Mouse (Mus musculus) lung, postnatal 4 days (tissue): ENCODE data around the gene Gpr62.
A peak's percentile ranks its signal among the peaks of the same experiment; 100 is the strongest.

ENCODE experiments used
- DNase-seq, 2 experiments: peaks; one replicate each; pipeline ENCODE4 v3.0.0; 2021

Gene Gpr62

DNA sequence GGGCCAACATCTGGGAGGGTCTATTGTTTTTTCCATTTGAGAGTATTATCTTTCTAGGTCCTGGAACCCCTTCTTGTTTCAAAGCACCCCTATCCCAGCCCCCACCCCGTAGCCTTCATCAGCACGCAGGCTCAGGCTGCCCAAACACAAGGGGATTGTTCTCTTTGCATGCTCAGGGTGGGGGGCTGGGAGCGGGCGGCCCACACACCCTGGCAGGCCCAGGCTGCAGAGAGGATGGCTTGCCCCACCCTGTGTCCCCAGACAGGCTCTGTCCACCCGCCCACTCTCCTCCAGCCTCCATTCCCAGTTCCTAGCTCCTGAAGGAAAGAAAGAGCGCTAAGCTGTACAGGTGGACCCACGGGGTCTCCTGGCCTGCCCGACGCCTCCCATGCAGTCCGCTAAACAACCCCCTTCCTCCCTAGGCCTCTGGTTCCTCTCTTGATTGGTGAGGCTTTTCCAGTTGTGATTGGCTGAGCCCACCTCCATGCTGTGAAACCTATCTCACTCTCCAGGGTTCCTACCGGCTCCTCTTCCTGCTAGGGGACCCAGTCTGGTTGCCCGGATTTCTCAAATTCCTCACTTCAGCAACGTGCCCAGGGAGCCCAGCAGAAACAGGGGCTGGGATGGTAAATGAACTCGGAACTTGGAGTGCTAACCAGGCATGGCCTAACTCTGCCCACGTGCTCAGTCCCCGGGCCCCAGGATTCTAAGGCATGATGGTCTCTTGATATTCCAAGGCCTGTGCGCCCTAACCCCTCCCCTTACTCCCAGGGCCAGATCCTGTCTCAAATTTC is 10.7 kb downstream of the Gpr62 start:
- DNase-seq, result no peak

- DNase-seq, result no peak
These were observed 11.5 kb downstream of the Gpr62 start for GRCm38 (mm10) chr9:106454071-106454761.

GRCm38 (mm10) chr9:106453271-106454070 is 12.3 kb downstream of the Gpr62 start, which contains the start of gene Pcbp4:
TSS of gene Pcbp4 (plus strand) at chr9:106453291.
- DNase-seq, result peak; percentile 65 to 82

- peak in 1 of 2 experiments; percentile 25 for DNase-seq
These were observed 12.9 kb downstream of the Gpr62 start for GRCm38 (mm10) chr9:106452821-106453220.

GRCm38 (mm10) chr9:106452351-106452750 is 13.4 kb downstream of the Gpr62 start:
- DNase-seq, result no peak

DNA sequence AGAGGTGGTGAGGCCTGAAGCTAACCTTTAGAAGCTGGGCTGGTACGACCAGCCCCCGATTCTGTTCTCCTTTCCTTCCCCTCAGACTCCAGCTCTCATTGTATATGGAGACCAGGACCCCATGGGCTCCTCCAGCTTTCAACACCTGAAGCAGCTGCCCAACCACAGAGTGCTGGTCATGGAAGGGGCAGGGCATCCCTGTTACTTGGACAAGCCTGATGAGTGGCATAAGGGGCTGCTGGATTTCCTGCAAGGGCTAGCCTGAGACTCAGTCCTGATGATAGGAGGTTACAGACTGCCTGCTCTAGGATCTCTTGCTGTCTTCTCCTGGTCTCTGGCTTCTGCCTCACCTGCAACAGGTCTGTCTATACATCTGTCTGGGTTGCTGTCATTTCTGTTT is 13.8 kb downstream of the Gpr62 start:
- DNase-seq, result no peak

GRCm38 (mm10) chr9:106451298-106451697 is 14.4 kb downstream of the Gpr62 start:
- DNase-seq, result no peak

GRCm38 (mm10) chr9:106450661-106451060 is 15.1 kb downstream of the Gpr62 start:
- DNase-seq, result peak; percentile 62 to 71

GRCm38 (mm10) chr9:106449947-106450346 is 15.8 kb downstream of the Gpr62 start:
- DNase-seq, result no peak

DNA sequence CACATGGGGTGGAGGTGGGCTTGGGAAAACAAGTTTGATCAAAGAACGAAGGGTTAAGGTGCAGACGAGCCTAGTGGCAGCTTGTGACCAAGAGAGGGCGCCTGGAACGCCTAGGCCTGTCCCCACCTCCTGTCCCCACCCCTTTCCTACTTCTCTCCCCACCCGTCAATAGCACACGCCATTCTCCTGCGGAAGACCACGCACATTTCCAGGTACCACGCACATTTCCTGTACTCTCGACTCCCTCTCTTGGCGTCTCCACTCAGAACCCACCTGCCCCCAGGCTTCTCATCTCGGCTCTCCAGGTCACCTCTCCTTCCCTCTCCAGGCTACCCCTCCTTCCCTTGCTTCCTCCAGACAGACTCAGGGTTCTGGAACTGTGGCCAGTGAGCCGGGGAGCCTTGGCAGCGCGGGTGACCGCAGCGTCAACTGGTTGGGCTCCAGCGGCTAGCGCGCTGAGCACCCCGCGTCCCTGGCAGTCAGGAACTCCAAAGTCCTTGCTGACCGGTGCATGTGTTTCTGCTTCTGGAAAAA is 17.2 kb downstream of the Gpr62 start:
- peak; percentile 83 for DNase-seq

DNA sequence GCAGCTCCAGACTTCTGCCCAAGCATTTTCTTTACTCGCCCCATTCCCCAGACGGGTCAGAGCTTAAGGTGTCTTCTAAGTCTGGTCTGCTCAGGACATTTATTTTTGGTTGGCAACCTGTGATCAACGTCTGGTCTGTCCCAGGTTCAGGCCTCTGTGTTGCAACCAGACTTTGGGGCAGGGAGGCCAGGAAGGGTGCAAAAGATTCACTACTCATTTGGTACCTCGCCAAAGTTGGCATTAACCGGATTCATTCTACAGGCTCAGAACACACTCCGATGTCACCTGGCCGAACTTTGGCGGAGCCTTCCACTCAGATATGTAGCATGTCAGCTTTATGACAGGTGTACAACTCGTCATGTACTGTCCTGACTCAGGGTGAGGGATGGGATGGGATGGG is 17.8 kb downstream of the Gpr62 start:
- no peak for DNase-seq

GRCm38 (mm10) chr9:106447348-106447747 is 18.4 kb downstream of the Gpr62 start, which contains the start of the genes Abhd14b and Abhd14a:
TSS of gene Abhd14b (plus strand) at chr9:106447459.
TSS of gene Abhd14a (minus strand) at chr9:106447678.
- DNase-seq, result peak; percentile 93 to 96

DNA sequence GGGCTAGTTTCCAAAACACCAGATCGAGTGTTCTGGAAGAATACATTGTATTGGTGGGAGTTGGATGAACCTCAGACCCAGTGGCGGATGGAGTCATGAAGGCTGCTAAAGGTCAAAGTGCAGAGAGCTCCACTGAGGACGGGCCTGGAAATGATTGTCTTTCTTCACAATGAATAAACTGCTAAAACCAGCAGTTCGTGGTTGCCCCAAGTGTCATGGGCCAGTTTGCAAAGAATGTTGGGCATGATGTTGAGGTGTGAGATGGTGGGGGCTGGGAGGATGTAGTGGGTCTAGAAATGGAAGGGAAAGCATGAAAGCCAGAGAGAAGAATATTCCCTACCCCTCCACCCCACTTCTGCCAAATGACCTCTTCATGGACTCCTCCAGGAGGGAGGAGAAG is 20.9 kb downstream of the Gpr62 start:
- DNase-seq, result no peak

DNA sequence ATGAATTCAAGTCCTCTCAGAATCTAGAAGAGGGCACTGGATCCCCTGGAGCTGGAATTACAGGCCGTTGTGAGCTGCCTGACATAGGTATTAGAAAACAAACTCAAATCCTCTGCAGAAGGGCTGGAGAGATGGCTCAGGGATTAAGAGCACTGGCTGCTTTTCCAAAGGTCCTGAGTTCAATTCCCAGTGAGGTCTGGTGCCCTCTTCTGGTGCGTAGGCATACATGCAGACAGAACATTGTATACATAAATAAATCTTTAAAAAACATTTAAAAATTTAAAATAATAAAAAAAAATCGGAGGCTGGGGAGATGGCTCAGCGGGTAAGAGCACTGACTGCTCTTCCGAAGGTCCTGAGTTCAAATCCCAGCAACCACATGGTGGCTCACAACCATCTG is 23.1 kb downstream of the Gpr62 start:
- no peak for DNase-seq

GRCm38 (mm10) chr9:106436566-106436965 is 29.2 kb downstream of the Gpr62 start:
- DNase-seq, result no peak

GRCm38 (mm10) chr9:106433389-106433788 is 32.3 kb downstream of the Gpr62 start:
- DNase-seq, result no peak

- DNase-seq, result no peak
These were observed 35.8 kb downstream of the Gpr62 start for GRCm38 (mm10) chr9:106430015-106430264.

DNA sequence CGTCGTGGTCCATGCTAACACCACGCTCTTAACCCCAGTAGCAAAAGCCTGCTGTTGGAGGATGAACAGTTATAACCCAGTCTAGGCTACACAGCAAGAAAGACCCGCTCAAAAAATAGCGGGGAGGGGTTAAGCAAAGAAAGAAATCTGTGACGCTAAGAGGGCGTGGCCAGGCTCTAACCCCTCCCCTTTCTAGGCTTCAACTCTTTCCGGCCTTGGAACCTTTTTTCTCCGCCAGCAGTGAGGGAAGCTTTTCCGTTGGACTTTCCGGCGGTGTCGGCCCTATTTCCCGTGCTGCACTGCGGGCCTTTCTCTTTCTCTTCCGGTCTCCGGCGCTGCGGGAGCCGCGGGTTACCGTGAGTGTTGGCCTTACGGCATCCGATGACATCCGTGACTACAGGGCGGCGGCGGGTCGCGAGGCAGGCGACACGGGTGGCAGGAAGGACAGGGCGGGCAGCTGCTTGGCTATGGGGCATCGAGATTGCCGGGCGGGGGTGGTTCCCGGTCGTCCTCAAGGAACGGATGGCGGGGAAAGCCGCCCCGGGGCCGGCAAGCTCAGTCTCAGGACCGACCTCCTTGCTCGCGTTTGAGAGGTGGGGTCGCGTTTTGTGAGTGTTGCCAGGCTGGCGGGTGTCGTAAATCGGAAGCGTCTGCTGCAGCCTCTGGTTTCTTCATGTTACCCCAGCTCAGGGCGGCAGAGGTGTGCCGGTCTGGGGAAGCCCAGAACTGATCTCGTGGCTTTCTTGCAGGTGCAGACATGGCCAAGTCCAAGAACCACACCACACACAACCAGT is 36.3 kb downstream of the Gpr62 start, which contains the start of gene Rpl29:
Gene Rpl29, plus strand, starts transcription at position 234 of the 794 bp plus-strand sequence.
- peak; percentile 95 to 97 for DNase-seq

GRCm38 (mm10) chr9:106428719-106429220 is 37.0 kb downstream of the Gpr62 start:
- DNase-seq, result no peak

DNA sequence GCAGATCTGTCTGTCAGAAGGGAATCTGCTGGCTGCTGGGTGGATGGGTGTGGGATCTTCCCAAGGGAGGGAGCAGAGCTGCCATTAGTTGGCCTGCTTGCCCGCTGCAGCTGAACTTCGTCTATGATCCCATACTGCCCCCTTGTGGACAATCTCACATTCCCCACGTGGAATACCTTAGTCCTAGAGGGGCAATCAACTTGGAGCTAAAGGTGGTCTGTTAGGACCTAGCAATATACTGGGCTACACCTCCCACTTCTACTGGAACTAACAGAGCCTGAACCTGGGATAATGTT is 43.9 kb downstream of the Gpr62 start:
- peak; percentile 78 to 90 for DNase-seq

DNA sequence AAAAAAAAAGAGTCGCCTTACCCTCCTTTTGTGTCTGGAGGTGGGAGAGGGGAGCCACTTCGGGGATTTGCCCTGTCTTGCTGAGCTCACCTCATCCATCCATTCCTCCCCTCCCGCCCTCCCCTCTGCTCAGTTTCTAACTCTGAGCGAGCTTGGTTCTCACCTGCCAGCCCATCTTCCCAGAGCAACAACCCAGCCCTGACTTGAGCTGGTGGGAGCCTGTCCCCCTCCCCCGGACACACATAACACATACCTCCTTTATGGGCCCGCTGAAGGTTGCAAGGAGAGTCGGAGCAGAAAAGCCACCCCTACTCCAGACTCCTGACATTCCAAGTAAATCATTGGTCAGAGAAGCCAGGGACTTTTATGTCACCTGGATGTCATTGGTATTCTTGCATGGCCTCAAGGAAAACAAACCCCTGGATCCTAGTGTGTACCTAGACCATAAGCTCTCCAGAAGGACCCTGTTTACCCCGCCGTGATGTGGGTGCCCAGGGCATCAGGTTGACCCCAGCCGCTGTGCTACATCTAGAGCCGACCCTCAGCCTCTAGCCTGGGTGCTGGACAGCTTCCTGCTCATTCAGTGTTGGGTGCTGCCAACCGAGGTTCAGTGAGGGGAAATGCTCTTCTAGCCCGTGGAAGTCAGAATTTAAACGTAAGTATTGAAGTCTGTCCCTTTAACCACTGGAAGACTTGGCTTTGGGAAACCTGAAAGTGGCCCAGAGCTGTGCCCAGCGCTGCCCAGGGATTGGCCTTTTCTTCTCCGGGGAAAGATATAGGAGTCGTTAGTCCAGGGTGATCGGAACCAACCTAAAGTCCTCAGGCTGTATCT is 44.5 kb downstream of the Gpr62 start:
- no peak for DNase-seq
